Mouse (Mus musculus): ENCODE measurements at regions not wholly inside any gene's neighbourhood (a gene's known extent, or its start where the extent isn't known, plus 50 kb on each side); places are given as distances from the start of the nearest gene placed in this dataset.

DNA sequence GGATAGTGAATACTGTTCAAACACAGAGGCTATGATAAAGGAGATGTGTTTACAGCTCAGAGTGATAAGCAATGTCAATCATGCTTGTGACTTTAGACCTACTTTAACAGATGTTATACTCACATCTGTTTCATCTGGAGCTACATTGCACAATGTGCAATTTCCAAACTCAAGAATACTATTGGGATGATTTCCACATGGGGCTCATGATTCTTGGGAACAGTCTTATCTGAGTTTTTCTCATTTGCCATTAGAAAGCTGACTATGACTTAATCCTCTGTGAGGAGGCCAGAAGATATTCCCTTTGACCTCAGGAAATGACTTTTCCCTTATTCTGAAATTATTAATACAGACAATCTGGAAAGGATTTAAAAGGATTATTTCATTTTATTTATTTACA is 252.3 kb upstream of the Clnk start:
- TF ChIP-seq CTCF (conservative IDR thresholded peaks at IDR 0.05; ENCODE audit: insufficient read depth, insufficient read length, low read depth, low read length) (no peak), POLR2A (IDR thresholded peaks at IDR 0.05; ENCODE audit: low read depth, low read length) (no peak)

Data from kidney, adult 2 months (tissue).